Mouse (Mus musculus) heart, embryonic 16.5 days (tissue): ENCODE measurements around the gene Zhx3. TPM values are rescaled to one million over a fixed set of nuclear protein-coding genes. Genes with fewer than 3 reads are reported as not detected.

Experiments
- ATAC-seq: fragments of 200-750 bp; cut with Nextera tagmentation; replicated peaks from 2 replicates; pipeline ENCODE4 v1.8.0; 2017; ENCODE audit warnings: moderate number of reproducible peaks; ENCODE audit not compliant: insufficient read depth, low FRiP score; ENCODE audit errors: extremely low read depth
- H3K27ac ChIP-seq: fragments of 300-500 bp; sonication (generic); 2 replicates; pipeline ENCODE4 v1.5.1; 2014; ENCODE audit warnings: mild to moderate bottlenecking, low read length, control low read depth, moderate library complexity
- H3K27me3 ChIP-seq: fragments of 300-500 bp; sonication (generic); 2 replicates; pipeline ENCODE4 v1.6.1; 2014; ENCODE audit warnings: low read length, mixed read lengths; ENCODE audit not compliant: control insufficient read depth, insufficient read depth
- H3K36me3 ChIP-seq: fragments of 300-500 bp; sonication (generic); 2 replicates; pipeline ENCODE4 v1.6.1; 2014; ENCODE audit not compliant: control insufficient read depth, insufficient read depth
- H3K4me1 ChIP-seq: fragments of 300-500 bp; sonication (generic); 2 replicates; pipeline ENCODE4 v1.6.1; 2014; ENCODE audit warnings: low read length, mixed read lengths; ENCODE audit not compliant: control insufficient read depth, insufficient read depth
- H3K4me2 ChIP-seq: fragments of 300-500 bp; sonication (generic); 2 replicates; pipeline ENCODE4 v1.6.1; 2014; ENCODE audit warnings: low read depth, mild to moderate bottlenecking, control low read depth, low read length
- H3K4me3 ChIP-seq: fragments of 300-500 bp; sonication (generic); 2 replicates; pipeline ENCODE4 v1.5.1; 2014; ENCODE audit warnings: mild to moderate bottlenecking, control low read depth, low read length
- H3K9ac ChIP-seq: fragments of 300-500 bp; sonication (generic); 2 replicates; pipeline ENCODE4 v1.6.1; 2014; ENCODE audit warnings: low read length, control low read depth
- H3K9me3 ChIP-seq: fragments of 300-500 bp; sonication (generic); replicated peaks from 2 replicates; pipeline ENCODE4 v1.6.1; 2016; ENCODE audit warnings: low read length; ENCODE audit not compliant: control insufficient read depth
- WGBS: fragments of 180-500 bp; shearing (Covaris S2); extraction: QIAGEN DNeasy Blood & Tissue Kit; methylation state at CpG from one replicate; pipeline ENCODE4 v1.1.7; 2014; 5-methylcytosine and 5-hydroxymethylcytosine counted together
- polyA plus RNA-seq: library from polyadenylated mRNA; unstranded; fragments of >200 nt; fragmentation: Nextera tagmentation; extraction: Ambion mirVana; gene quantifications from 2 replicates; pipeline ENCODE4 v1.2.1, GENCODE M21; 2015

Zhx3 gene
- polyA plus RNA-seq, 1 experiment from 2014 or later: 6.8 TPM

DNA sequence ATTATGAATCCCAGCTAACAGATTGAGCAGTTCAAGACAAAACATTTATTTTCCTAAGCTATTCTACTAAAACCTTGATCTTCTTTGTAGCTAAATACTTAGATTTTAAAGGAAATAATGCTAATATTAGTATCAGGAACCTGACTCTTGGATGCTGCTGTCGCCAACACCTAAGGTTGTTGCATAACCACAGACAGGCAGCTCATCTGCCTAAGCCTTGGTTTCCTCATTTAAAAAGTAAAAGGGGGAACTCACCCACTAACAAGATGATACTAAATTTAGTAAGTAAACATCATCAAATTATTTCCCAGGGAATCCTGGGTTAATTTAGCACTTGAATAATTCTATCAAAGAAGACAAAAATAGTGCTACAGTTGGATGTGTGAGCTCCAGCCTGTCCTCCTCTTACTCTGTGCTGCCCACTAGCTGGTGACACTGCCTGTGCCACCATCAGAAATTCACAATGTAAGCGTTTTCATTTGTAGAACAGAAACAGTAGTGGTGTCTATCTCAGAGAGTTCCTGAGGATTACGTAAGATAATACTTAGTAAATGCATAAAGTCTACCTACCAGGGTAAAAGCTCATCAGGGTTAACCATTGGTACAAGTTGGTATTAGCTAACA is 23.1 kb downstream of the Zhx3 start:
- H3K4me3 ChIP-seq: no peak overlapping the region
- WGBS: 68% methylated on average over 3 of the region's 3 CpGs
- no peaks in the 10 kb centered on the region for H3K36me3 ChIP-seq
- no peak overlapping the region for H3K27ac ChIP-seq
- no peak overlapping the region for H3K4me2 ChIP-seq
- H3K9ac ChIP-seq: no peak overlapping the region
- no peaks in the 10 kb centered on the region for H3K4me1 ChIP-seq
- no peaks in the 10 kb centered on the region for H3K27me3 ChIP-seq
- H3K9me3 ChIP-seq: no peaks in the 10 kb centered on the region
- ATAC-seq: no peak

DNA sequence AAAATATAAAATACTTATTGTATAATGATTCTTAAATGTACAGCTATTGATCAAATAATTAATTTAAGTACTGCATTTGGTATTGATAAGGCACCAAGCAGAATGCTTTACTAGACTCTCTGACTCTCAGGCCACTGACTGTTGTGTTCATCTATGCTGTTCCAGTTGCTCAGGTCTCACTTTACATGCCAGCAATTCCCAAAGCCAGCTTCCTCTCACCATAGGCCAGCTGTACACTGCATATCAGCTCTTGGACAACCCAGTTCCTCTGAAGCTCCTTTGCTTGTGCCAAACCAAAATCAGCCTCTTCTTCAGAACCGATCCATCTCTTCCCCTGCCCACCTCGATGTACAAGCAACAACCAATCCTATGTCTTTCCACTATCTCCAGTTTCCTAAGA is 24.6 kb downstream of the Zhx3 start:
- no peak overlapping the region for H3K4me2 ChIP-seq
- no peak overlapping the region for H3K4me3 ChIP-seq
- H3K27ac ChIP-seq: no peak overlapping the region
- no peaks in the 10 kb centered on the region for H3K36me3 ChIP-seq
- no peak for ATAC-seq
- WGBS: 69% methylated on average over 2 of the region's 2 CpGs
- no peaks in the 10 kb centered on the region for H3K4me1 ChIP-seq
- H3K27me3 ChIP-seq: no peaks in the 10 kb centered on the region
- H3K9ac ChIP-seq: no peak overlapping the region
- H3K9me3 ChIP-seq: no peaks in the 10 kb centered on the region

DNA sequence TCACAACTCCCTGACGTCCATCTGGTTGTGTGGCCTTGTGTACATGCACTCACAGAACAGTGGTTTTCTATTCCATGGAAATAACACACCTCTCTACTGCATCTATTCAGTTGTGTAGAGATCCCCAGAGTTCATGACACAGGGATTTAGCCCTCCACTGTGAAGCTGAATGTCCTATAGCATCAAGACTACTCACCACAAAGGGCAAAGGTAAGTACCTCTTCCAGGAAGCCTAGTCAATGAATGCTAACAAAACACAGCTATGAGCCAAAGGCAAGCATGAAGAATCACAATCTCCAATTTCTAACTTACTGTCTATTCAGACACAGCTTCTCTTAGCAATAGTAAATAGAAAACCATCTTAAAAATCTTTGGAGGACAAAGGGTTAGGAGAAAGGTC is 25.1 kb downstream of the Zhx3 start:
- H3K36me3 ChIP-seq: no peaks in the 10 kb centered on the region
- H3K4me1 ChIP-seq: no peaks in the 10 kb centered on the region
- no peak overlapping the region for H3K4me3 ChIP-seq
- H3K9ac ChIP-seq: no peak overlapping the region
- no peak overlapping the region for H3K27ac ChIP-seq
- H3K9me3 ChIP-seq: no peaks in the 10 kb centered on the region
- H3K4me2 ChIP-seq: no peak overlapping the region
- ATAC-seq: no peak
- H3K27me3 ChIP-seq: no peaks in the 10 kb centered on the region
- 68% methylated on average over 1 of the region's 1 CpGs for whole genome bisulfite sequencing

DNA sequence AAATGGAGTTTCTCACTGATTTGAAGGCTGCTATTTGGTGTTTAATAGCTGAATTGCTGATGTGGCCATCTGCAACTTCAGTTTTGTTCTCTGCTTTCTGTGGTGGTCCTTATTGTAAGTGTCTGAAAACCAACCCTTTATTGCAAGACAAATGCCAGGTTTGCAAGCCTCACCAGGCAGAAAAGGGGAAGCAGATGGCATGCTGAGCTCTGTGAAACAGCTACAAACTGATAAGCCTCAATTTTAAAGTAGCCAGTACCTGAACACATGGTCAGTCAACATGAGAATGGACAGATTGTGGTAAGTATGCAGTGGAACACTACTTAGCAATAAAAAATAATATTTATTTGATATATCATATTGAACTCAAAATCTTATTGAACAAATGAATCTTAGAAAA is 32.0 kb downstream of the Zhx3 start:
- no peak overlapping the region for H3K9ac ChIP-seq

DNA sequence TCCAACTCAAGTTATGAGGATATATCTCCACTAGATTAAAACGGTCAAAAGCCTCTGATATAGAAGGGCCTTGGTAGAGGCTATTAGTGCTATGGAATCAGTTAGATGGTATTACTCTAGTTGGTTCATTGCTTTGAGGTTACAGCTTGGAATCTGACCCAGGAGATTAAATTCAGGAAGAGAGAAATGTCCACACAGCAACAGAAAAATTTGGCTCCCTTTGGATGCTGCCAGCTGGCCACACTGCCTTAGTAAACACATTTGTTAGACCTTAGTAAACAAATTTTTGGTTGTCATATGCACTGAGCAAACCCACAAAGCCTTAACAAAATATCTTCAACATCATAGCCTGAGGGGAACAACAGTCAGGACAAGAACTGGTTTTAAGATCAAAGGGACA is 62.0 kb downstream of the Zhx3 start:
- Histone ChIP-seq H3K27ac (no peak overlapping the region), H3K4me2 (no peak overlapping the region), H3K4me1 (peaks cover 11% of the 10 kb centered on the region), H3K9ac (no peak overlapping the region), H3K9me3 (no peaks in the 10 kb centered on the region), H3K4me3 (no peak overlapping the region), H3K27me3 (no peaks in the 10 kb centered on the region), H3K36me3 (peaks cover 4% of the 10 kb centered on the region; the same call in 1 of the 2 replicates)
- WGBS: 66% methylated on average over 1 of the region's 1 CpGs
- ATAC-seq: no peak

More for the DNA sequence above, 32.0 kb downstream of the Zhx3 start:
- ATAC-seq: no peak
- Histone ChIP-seq H3K9me3 (no peaks in the 10 kb centered on the region), H3K27ac (no peak overlapping the region), H3K4me2 (no peak overlapping the region), H3K36me3 (no peaks in the 10 kb centered on the region), H3K4me1 (no peaks in the 10 kb centered on the region), H3K4me3 (no peak overlapping the region), H3K27me3 (no peaks in the 10 kb centered on the region)

DNA sequence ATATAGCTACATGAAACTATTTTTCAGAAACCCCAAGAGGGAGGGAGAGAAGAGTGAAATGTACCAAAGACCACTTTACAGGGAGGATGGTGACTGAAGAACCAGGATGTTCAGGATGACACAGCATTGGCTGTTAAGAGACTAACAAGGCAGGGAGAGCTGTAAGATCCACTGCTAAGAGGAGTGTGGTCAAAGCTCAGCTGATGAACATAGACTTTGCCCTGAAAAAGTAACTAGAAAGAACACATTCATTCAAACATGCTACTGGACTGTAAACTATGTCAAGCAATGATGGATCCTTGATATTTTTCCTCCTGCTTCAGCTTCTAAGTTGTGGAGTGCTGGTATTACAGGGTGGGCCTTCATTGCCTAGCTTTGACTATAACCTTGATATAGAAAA is 62.4 kb downstream of the Zhx3 start:
- H3K27ac ChIP-seq: no peak overlapping the region
- no peak for ATAC-seq
- peaks cover 2% of the 10 kb centered on the region; the same call in 1 of the 2 replicates for H3K36me3 ChIP-seq
- no peak overlapping the region for H3K9ac ChIP-seq
- no peak overlapping the region for H3K4me3 ChIP-seq
- H3K4me1 ChIP-seq: peaks cover 12% of the 10 kb centered on the region
- H3K9me3 ChIP-seq: no peaks in the 10 kb centered on the region
- H3K27me3 ChIP-seq: no peaks in the 10 kb centered on the region
- no peak overlapping the region for H3K4me2 ChIP-seq

DNA sequence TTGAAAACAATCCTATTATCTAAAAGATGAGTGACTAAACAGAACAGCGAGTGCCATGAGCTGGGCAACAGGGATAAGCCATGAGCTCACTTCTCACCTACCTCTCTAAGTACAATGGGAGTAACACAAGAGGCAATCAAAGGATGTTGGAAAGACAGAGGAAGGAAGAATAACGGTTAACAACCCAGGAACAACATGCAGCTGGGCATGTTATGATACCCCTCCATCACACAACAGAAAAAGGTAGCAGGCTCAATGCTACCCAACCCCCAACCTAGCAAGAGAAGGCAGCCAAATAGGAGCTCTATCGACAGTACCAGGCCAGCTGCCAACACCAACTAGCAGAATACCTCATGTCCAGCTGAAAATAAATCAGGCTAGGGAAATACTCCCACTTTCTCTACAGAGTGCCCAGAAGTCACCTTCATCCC is 66.7 kb downstream of the Zhx3 start:
- no peak overlapping the region; the same call in 1 of the 2 replicates for H3K9ac ChIP-seq
- H3K36me3 ChIP-seq: no peaks in the 10 kb centered on the region
- WGBS: 19% methylated on average over 3 of the region's 3 CpGs
- peaks cover 18% of the 10 kb centered on the region for H3K4me1 ChIP-seq
- H3K4me3 ChIP-seq: no peak overlapping the region
- peak overlapping the region; percentile 13; the same call in 1 of the 2 replicates for H3K4me2 ChIP-seq
- H3K27me3 ChIP-seq: no peaks in the 10 kb centered on the region
- peak overlapping the region; percentile 78 for H3K27ac ChIP-seq
- peak; percentile 91 for ATAC-seq
- no peaks in the 10 kb centered on the region for H3K9me3 ChIP-seq

- WGBS: 66% methylated on average over 4 of the region's 4 CpGs
- Histone ChIP-seq H3K9ac (no peak overlapping the region), H3K27me3 (no peaks in the 10 kb centered on the region), H3K36me3 (no peaks in the 10 kb centered on the region), H3K9me3 (no peaks in the 10 kb centered on the region), H3K4me1 (peaks cover 16% of the 10 kb centered on the region), H3K4me2 (no peak overlapping the region), H3K4me3 (no peak overlapping the region), H3K27ac (peak overlapping the region; percentile 59)
- ATAC-seq: no peak
Observed at GRCm38 (mm10) chr2:160804794-160805527, 67.8 kb downstream of the Zhx3 start.

DNA sequence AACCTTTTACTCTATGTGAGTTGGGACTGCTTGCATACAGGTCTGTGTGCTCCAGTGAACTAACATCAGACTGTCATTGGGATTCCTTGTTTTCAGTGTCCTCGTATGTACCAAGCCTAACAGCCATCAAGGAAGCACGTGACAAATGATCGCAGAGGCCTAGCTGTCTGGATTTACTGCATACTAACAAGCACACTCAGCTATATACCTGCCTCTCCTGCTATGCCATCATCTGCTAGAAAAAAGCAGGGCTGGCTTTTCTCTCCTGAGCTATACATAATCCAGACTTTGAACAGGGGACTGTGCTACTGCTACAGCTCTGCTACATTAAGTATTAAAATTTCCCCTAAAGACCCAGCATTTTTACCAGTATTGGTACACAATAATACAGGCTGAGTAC is 70.5 kb downstream of the Zhx3 start:
- no peak for ATAC-seq
- Histone ChIP-seq H3K36me3 (no peaks in the 10 kb centered on the region), H3K27me3 (no peaks in the 10 kb centered on the region), H3K4me2 (no peak overlapping the region), H3K9me3 (no peaks in the 10 kb centered on the region), H3K27ac (no peak overlapping the region), H3K4me3 (no peak overlapping the region), H3K4me1 (peaks cover 15% of the 10 kb centered on the region), H3K9ac (no peak overlapping the region)
- WGBS: 87% methylated on average over 3 of the region's 3 CpGs
